Mouse (Mus musculus): ENCODE measurements around the gene Zp3.

- TF ChIP-seq POLR2A (IDR thresholded peaks at IDR 0.05; ENCODE audit: borderline replicate concordance, extremely low read depth, low read depth, low read length), result no peak
- TF ChIP-seq CTCF (IDR thresholded peaks at IDR 0.05; ENCODE audit: insufficient read depth, low read length), result no peak
Observed at GRCm38 (mm10) chr5:135945916-135946408, 33.9 kb upstream of the Zp3 start.
